Comparison of ENCODE assay signal across 18 mouse cellular contexts in genomic region chr2:149982466-149982865, GRCm38 (mm10).
"Had no signal": no experiment of that assay in that cellular context is flagged by ENCODE, and none has a peak within 500 bp of the region (broad histone marks: within the 10 kb centered on the region; RNA-seq: fewer than 3 reads in every experiment).

No protein-coding gene starts in this region.

- ATAC-seq: liver, postnatal 0 days; lung, postnatal 0 days; midbrain, embryonic 13.5 days; midbrain, embryonic 15.5 days had no signal

- H3K4me1 ChIP-seq: lung, embryonic 15.5 days; megakaryocyte, embryonic 14.5 days; midbrain, embryonic 13.5 days; midbrain, embryonic 15.5 days; neural tube, embryonic 12.5 days; stomach, embryonic 15.5 days had no signal

- H3K36me3 ChIP-seq: lung, embryonic 15.5 days; midbrain, embryonic 13.5 days; midbrain, embryonic 15.5 days; neural tube, embryonic 12.5 days; stomach, embryonic 15.5 days had no signal

- H3K4me3 ChIP-seq: lung, embryonic 15.5 days; megakaryocyte, embryonic 14.5 days; midbrain, embryonic 13.5 days; midbrain, embryonic 15.5 days; neural tube, embryonic 12.5 days; stomach, embryonic 15.5 days had no signal

- H3K9me3 ChIP-seq: lung, embryonic 15.5 days; midbrain, embryonic 13.5 days; midbrain, embryonic 15.5 days; neural tube, embryonic 12.5 days; stomach, embryonic 15.5 days had no signal

- H3K4me2 ChIP-seq: lung, embryonic 15.5 days; midbrain, embryonic 11.5 days; midbrain, embryonic 13.5 days; midbrain, embryonic 15.5 days; neural tube, embryonic 12.5 days; stomach, embryonic 15.5 days had no signal

- H3K27ac ChIP-seq: lung, embryonic 15.5 days; macrophage; midbrain, embryonic 13.5 days; midbrain, embryonic 15.5 days; neural tube, embryonic 12.5 days; stomach, embryonic 15.5 days; stomach, postnatal 0 days had no signal

- DNase-seq: liver, postnatal 0 days; lung, adult 2 months; lung, postnatal 14 days; lung, postnatal 36 days; right cerebral cortex, postnatal 14 days; thymus, adult 2 months; thymus, postnatal 14 days; thymus, postnatal 36 days had no signal

- H3K27me3 ChIP-seq: lung, embryonic 15.5 days; megakaryocyte, embryonic 14.5 days; midbrain, embryonic 15.5 days; neural tube, embryonic 12.5 days; stomach, embryonic 15.5 days had no signal

- H3K9ac ChIP-seq: liver, postnatal 0 days; lung, embryonic 15.5 days; midbrain, embryonic 13.5 days; midbrain, embryonic 15.5 days; neural tube, embryonic 12.5 days; stomach, embryonic 15.5 days had no signal
